Mouse (Mus musculus) CD8-positive naive resting alpha-beta T cell, adult 57 days (primary cell): Measurements from ENCODE around the gene Gnai2. TPM values are rescaled to one million over a fixed set of nuclear protein-coding genes. Genes with fewer than 3 reads are reported as not detected.

Experiments used
- total RNA-seq: library from RNA; stranded (reverse); gene quantifications from one replicate; pipeline ENCODE4 v1.2.4, GENCODE M21; 2023

The Gnai2 gene
- 447 TPM for total RNA-seq

GRCm38 (mm10) chr9:107635279-107636028 is at the start of gene Gnai2:
TSS of gene Gnai2 (minus strand) at chr9:107635367.

GRCm38 (mm10) chr9:107679501-107679900 is 44.3 kb upstream of the Gnai2 start, which contains the start of gene Gnat1:
TSS of gene Gnat1 (minus strand) at chr9:107679712.

GRCm38 (mm10) chr9:107669480-107669945 is 34.3 kb upstream of the Gnai2 start, which contains the start of gene Slc38a3:
TSS of gene Slc38a3 (minus strand) at chr9:107669530.

GRCm38 (mm10) chr9:107608741-107609432 is 26.3 kb downstream of the Gnai2 start, which contains the start of gene Sema3b:
TSS of gene Sema3b (minus strand) at chr9:107609229.

GRCm38 (mm10) chr9:107586974-107587832 is 48.0 kb downstream of the Gnai2 start, which contains the start of gene Ifrd2:
TSS of gene Ifrd2 (plus strand) at chr9:107587642.

GRCm38 (mm10) chr9:107580501-107581317 is 54.5 kb downstream of the Gnai2 start, which contains the start of gene Hyal3:
TSS of gene Hyal3 (plus strand) at chr9:107580818.

GRCm38 (mm10) chr9:107578587-107578986 is 56.6 kb downstream of the Gnai2 start, which contains the start of gene Naa80:
TSS of gene Naa80 (plus strand) at chr9:107578887.

GRCm38 (mm10) chr9:107576357-107577107 is 58.6 kb downstream of the Gnai2 start, which contains the start of gene Hyal1:
TSS of gene Hyal1 (plus strand) at chr9:107576927.

GRCm38 (mm10) chr9:107567702-107568319 is 67.4 kb downstream of the Gnai2 start, which contains the start of gene Hyal2:
TSS of gene Hyal2 (plus strand) at chr9:107567945.

Other genes starting within 250 kb of the Gnai2 start
- gene Cacna2d2, start 235.8 kb downstream of the Gnai2 start, total RNA-seq = 2.9 TPM
- gene Tmem115, start 101.4 kb downstream of the Gnai2 start, total RNA-seq = 29.4 TPM
- 15.3 TPM for gene Cyb561d2, start 93.2 kb downstream of the Gnai2 start, total RNA-seq
- gene Nprl2, start 93.1 kb downstream of the Gnai2 start, total RNA-seq = 23.7 TPM
- 1.8 TPM for gene Zmynd10, start 88.1 kb downstream of the Gnai2 start, total RNA-seq
- gene Rassf1, start 83.8 kb downstream of the Gnai2 start, total RNA-seq = 65.1 TPM
- 16.1 TPM for gene Tusc2, start 72.1 kb downstream of the Gnai2 start, total RNA-seq
- 7.9 TPM for gene Hyal2, start 67.4 kb downstream of the Gnai2 start, total RNA-seq
- 1.5 TPM for gene Hyal1, start 58.4 kb downstream of the Gnai2 start, total RNA-seq
- gene Naa80, start 56.5 kb downstream of the Gnai2 start, total RNA-seq = 11.5 TPM
- 1.8 TPM for gene Hyal3, start 54.5 kb downstream of the Gnai2 start, total RNA-seq
- gene Ifrd2, start 47.7 kb downstream of the Gnai2 start, total RNA-seq = 27.3 TPM
- not detected for gene Sema3b, start 26.1 kb downstream of the Gnai2 start, total RNA-seq
- gene Slc38a3, start 34.2 kb upstream of the Gnai2 start, total RNA-seq = not detected
- gene Gnat1, start 44.3 kb upstream of the Gnai2 start, total RNA-seq = 1.3 TPM
- gene Sema3f, start 75.1 kb upstream of the Gnai2 start, total RNA-seq = 0.86 TPM
- 256 TPM for gene Rbm5, start 135.6 kb upstream of the Gnai2 start, total RNA-seq
- 129 TPM for gene Rbm6, start 237.9 kb upstream of the Gnai2 start, total RNA-seq